Mouse (Mus musculus): ENCODE measurements around the gene Nap1l1. TPM values are rescaled to one million over a fixed set of nuclear protein-coding genes. Genes with fewer than 3 reads are reported as not detected.
A peak's percentile ranks its signal among the peaks of the same experiment; 100 is the strongest.

Gene Nap1l1
- polyA plus RNA-seq, 1 experiment from 2014 or later, result 67.0 TPM

GRCm38 (mm10) chr10:111516172-111516588, 43.2 kb downstream of the Nap1l1 start:
- Histone ChIP-seq H3K36me3 (ENCODE audit: control insufficient read depth, insufficient read depth) (no peaks in the 10 kb centered on the region), H3K9ac (ENCODE audit: low read depth, low read length) (no peak overlapping the region), H3K4me2 (ENCODE audit: low read depth, low read length) (peak overlapping the region; percentile 12), H3K9me3 (replicated peaks; ENCODE audit: control insufficient read depth, low read length) (no peaks in the 10 kb centered on the region), H3K27me3 (ENCODE audit: control insufficient read depth, insufficient read depth, low read depth, low read length) (no peaks in the 10 kb centered on the region), H3K27ac (ENCODE audit: low read length) (peak overlapping the region; percentile 37), H3K4me1 (ENCODE audit: control insufficient read depth, low read depth, low read length) (no peaks in the 10 kb centered on the region; the same call in none of the 2 replicates), H3K4me3 (ENCODE audit: low read depth, low read length) (no peak overlapping the region)
- ATAC-seq (ENCODE audit: low read depth), result peak; percentile 66
- 15% methylated on average over 13 of the region's 13 CpGs for WGBS (ENCODE audit: insufficient replicate concordance)

- no peaks in the 10 kb centered on the region for H3K9me3 ChIP-seq (replicated peaks; ENCODE audit: control insufficient read depth, low read length)
- peak overlapping the region; percentile 37 for H3K27ac ChIP-seq (ENCODE audit: low read length)
- no peaks in the 10 kb centered on the region for H3K36me3 ChIP-seq (ENCODE audit: control insufficient read depth, insufficient read depth)
- no peak for ATAC-seq (ENCODE audit: low read depth)
- no peaks in the 10 kb centered on the region; the same call in none of the 2 replicates for H3K4me1 ChIP-seq (ENCODE audit: control insufficient read depth, low read depth, low read length)
- H3K9ac ChIP-seq (ENCODE audit: low read depth, low read length), result no peak overlapping the region
- H3K27me3 ChIP-seq (ENCODE audit: control insufficient read depth, insufficient read depth, low read depth, low read length), result no peaks in the 10 kb centered on the region
- no peak overlapping the region for H3K4me2 ChIP-seq (ENCODE audit: low read depth, low read length)
- H3K4me3 ChIP-seq (ENCODE audit: low read depth, low read length), result no peak overlapping the region
- 69% methylated on average over 8 of the region's 8 CpGs for WGBS (ENCODE audit: insufficient replicate concordance)
These were observed 43.9 kb downstream of the Nap1l1 start for GRCm38 (mm10) chr10:111516804-111517436.

- WGBS (ENCODE audit: insufficient replicate concordance), result 66% methylated on average over 4 of the region's 4 CpGs
- no peak overlapping the region for H3K4me2 ChIP-seq (ENCODE audit: low read depth, low read length)
- H3K9me3 ChIP-seq (replicated peaks; ENCODE audit: control insufficient read depth, low read length), result no peaks in the 10 kb centered on the region
- H3K9ac ChIP-seq (ENCODE audit: low read depth, low read length), result no peak overlapping the region
- no peak overlapping the region for H3K27ac ChIP-seq (ENCODE audit: low read length)
- H3K4me3 ChIP-seq (ENCODE audit: low read depth, low read length), result no peak overlapping the region
- H3K27me3 ChIP-seq (ENCODE audit: control insufficient read depth, insufficient read depth, low read depth, low read length), result no peaks in the 10 kb centered on the region
- no peaks in the 10 kb centered on the region; the same call in none of the 2 replicates for H3K4me1 ChIP-seq (ENCODE audit: control insufficient read depth, low read depth, low read length)
- no peak for ATAC-seq (ENCODE audit: low read depth)
- no peaks in the 10 kb centered on the region for H3K36me3 ChIP-seq (ENCODE audit: control insufficient read depth, insufficient read depth)
These were observed 45.3 kb downstream of the Nap1l1 start for GRCm38 (mm10) chr10:111518350-111518749.

- H3K27ac ChIP-seq (ENCODE audit: low read length), result no peak overlapping the region
These were observed 46.8 kb downstream of the Nap1l1 start for GRCm38 (mm10) chr10:111519620-111520370.

GRCm38 (mm10) chr10:111520621-111521020, 47.6 kb downstream of the Nap1l1 start:
- no peaks in the 10 kb centered on the region for H3K36me3 ChIP-seq (ENCODE audit: control insufficient read depth, insufficient read depth)

More at GRCm38 (mm10) chr10:111519620-111520370, 46.8 kb downstream of the Nap1l1 start:
- Histone ChIP-seq H3K36me3 (ENCODE audit: control insufficient read depth, insufficient read depth) (no peaks in the 10 kb centered on the region), H3K4me1 (ENCODE audit: control insufficient read depth, low read depth, low read length) (no peaks in the 10 kb centered on the region; the same call in none of the 2 replicates), H3K4me2 (ENCODE audit: low read depth, low read length) (no peak overlapping the region), H3K9me3 (replicated peaks; ENCODE audit: control insufficient read depth, low read length) (no peaks in the 10 kb centered on the region), H3K27me3 (ENCODE audit: control insufficient read depth, insufficient read depth, low read depth, low read length) (no peaks in the 10 kb centered on the region), H3K4me3 (ENCODE audit: low read depth, low read length) (no peak overlapping the region; the same call in 1 of the 2 replicates), H3K9ac (ENCODE audit: low read depth, low read length) (no peak overlapping the region)
- WGBS (ENCODE audit: insufficient replicate concordance), result 48% methylated on average over 24 of the region's 24 CpGs
- no peak for ATAC-seq (ENCODE audit: low read depth)

GRCm38 (mm10) chr10:111521636-111522035, 48.6 kb downstream of the Nap1l1 start:
- Histone ChIP-seq H3K9me3 (replicated peaks; ENCODE audit: control insufficient read depth, low read length) (no peaks in the 10 kb centered on the region), H3K9ac (ENCODE audit: low read depth, low read length) (no peak overlapping the region), H3K4me2 (ENCODE audit: low read depth, low read length) (no peak overlapping the region), H3K4me1 (ENCODE audit: control insufficient read depth, low read depth, low read length) (no peaks in the 10 kb centered on the region; the same call in 1 of the 2 replicates), H3K4me3 (ENCODE audit: low read depth, low read length) (no peak overlapping the region), H3K36me3 (ENCODE audit: control insufficient read depth, insufficient read depth) (no peaks in the 10 kb centered on the region), H3K27me3 (ENCODE audit: control insufficient read depth, insufficient read depth, low read depth, low read length) (no peaks in the 10 kb centered on the region), H3K27ac (ENCODE audit: low read length) (no peak overlapping the region)
- ATAC-seq (ENCODE audit: low read depth), result no peak
- WGBS (ENCODE audit: insufficient replicate concordance), result 49% methylated on average over 4 of the region's 4 CpGs

More at GRCm38 (mm10) chr10:111520621-111521020, 47.6 kb downstream of the Nap1l1 start:
- H3K9me3 ChIP-seq (replicated peaks; ENCODE audit: control insufficient read depth, low read length), result no peaks in the 10 kb centered on the region
- 70% methylated on average over 3 of the region's 3 CpGs for WGBS (ENCODE audit: insufficient replicate concordance)
- H3K27me3 ChIP-seq (ENCODE audit: control insufficient read depth, insufficient read depth, low read depth, low read length), result no peaks in the 10 kb centered on the region
- no peak overlapping the region for H3K4me3 ChIP-seq (ENCODE audit: low read depth, low read length)
- no peak overlapping the region for H3K4me2 ChIP-seq (ENCODE audit: low read depth, low read length)
- H3K4me1 ChIP-seq (ENCODE audit: control insufficient read depth, low read depth, low read length), result no peaks in the 10 kb centered on the region; the same call in none of the 2 replicates
- H3K27ac ChIP-seq (ENCODE audit: low read length), result no peak overlapping the region
- H3K9ac ChIP-seq (ENCODE audit: low read depth, low read length), result no peak overlapping the region
- no peak for ATAC-seq (ENCODE audit: low read depth)

GRCm38 (mm10) chr10:111522230-111522629, 49.2 kb downstream of the Nap1l1 start:
- Histone ChIP-seq H3K27me3 (ENCODE audit: control insufficient read depth, insufficient read depth, low read depth, low read length) (no peaks in the 10 kb centered on the region), H3K36me3 (ENCODE audit: control insufficient read depth, insufficient read depth) (no peaks in the 10 kb centered on the region), H3K9ac (ENCODE audit: low read depth, low read length) (no peak overlapping the region), H3K9me3 (replicated peaks; ENCODE audit: control insufficient read depth, low read length) (no peaks in the 10 kb centered on the region), H3K4me2 (ENCODE audit: low read depth, low read length) (no peak overlapping the region), H3K4me3 (ENCODE audit: low read depth, low read length) (no peak overlapping the region), H3K27ac (ENCODE audit: low read length) (no peak overlapping the region), H3K4me1 (ENCODE audit: control insufficient read depth, low read depth, low read length) (no peaks in the 10 kb centered on the region; the same call in 1 of the 2 replicates)
- 63% methylated on average over 4 of the region's 4 CpGs for WGBS (ENCODE audit: insufficient replicate concordance)
- ATAC-seq (ENCODE audit: low read depth), result no peak

GRCm38 (mm10) chr10:111523894-111524293, 50.9 kb downstream of the Nap1l1 start:
- no peak overlapping the region for H3K27ac ChIP-seq (ENCODE audit: low read length)
- 77% methylated on average over 12 of the region's 12 CpGs for WGBS (ENCODE audit: insufficient replicate concordance)
- no peaks in the 10 kb centered on the region for H3K36me3 ChIP-seq (ENCODE audit: control insufficient read depth, insufficient read depth)

GRCm38 (mm10) chr10:111527057-111527456, 54.0 kb downstream of the Nap1l1 start:
- no peak for ATAC-seq (ENCODE audit: low read depth)
- no peaks in the 10 kb centered on the region for H3K9me3 ChIP-seq (replicated peaks; ENCODE audit: control insufficient read depth, low read length)
- H3K36me3 ChIP-seq (ENCODE audit: control insufficient read depth, insufficient read depth), result no peaks in the 10 kb centered on the region
- no peaks in the 10 kb centered on the region for H3K27me3 ChIP-seq (ENCODE audit: control insufficient read depth, insufficient read depth, low read depth, low read length)
- H3K4me2 ChIP-seq (ENCODE audit: low read depth, low read length), result no peak overlapping the region
- no peak overlapping the region for H3K27ac ChIP-seq (ENCODE audit: low read length)
- WGBS (ENCODE audit: insufficient replicate concordance), result 45% methylated on average over 5 of the region's 5 CpGs
- H3K4me1 ChIP-seq (ENCODE audit: control insufficient read depth, low read depth, low read length), result no peaks in the 10 kb centered on the region
- no peak overlapping the region for H3K4me3 ChIP-seq (ENCODE audit: low read depth, low read length)
- no peak overlapping the region for H3K9ac ChIP-seq (ENCODE audit: low read depth, low read length)

More at GRCm38 (mm10) chr10:111523894-111524293, 50.9 kb downstream of the Nap1l1 start:
- H3K27me3 ChIP-seq (ENCODE audit: control insufficient read depth, insufficient read depth, low read depth, low read length), result no peaks in the 10 kb centered on the region
- H3K9me3 ChIP-seq (replicated peaks; ENCODE audit: control insufficient read depth, low read length), result no peaks in the 10 kb centered on the region
- no peak overlapping the region for H3K4me3 ChIP-seq (ENCODE audit: low read depth, low read length)
- no peaks in the 10 kb centered on the region; the same call in 1 of the 2 replicates for H3K4me1 ChIP-seq (ENCODE audit: control insufficient read depth, low read depth, low read length)
- H3K4me2 ChIP-seq (ENCODE audit: low read depth, low read length), result no peak overlapping the region
- H3K9ac ChIP-seq (ENCODE audit: low read depth, low read length), result no peak overlapping the region
- no peak for ATAC-seq (ENCODE audit: low read depth)

All from liver, embryonic 16.5 days (tissue).